8 mouse cellular contexts compared by ENCODE assay signal in the genomic region with DNA sequence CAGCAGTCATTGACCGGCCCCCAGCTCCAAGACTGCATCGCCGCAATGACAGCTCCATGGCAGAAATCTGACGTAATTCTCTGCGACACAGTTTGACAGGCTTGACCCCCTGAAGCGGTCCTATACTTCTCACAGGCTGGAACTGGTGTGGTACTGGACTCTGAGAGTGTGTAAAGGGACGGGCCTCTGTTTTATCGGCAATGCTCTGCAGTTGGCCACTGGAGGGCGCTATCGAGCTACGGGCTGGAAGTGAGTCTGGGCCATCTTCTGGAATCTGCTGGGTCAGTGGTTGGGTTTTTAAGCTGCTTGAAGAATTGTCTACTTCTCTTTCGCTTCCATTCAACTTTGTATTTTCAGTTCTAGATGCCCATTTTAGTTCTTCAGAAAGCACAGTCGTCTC. TPM values are rescaled to one million over a fixed set of nuclear protein-coding genes. Genes with fewer than 3 reads are reported as not detected.
A peak's percentile ranks its signal among the peaks of the same experiment; 100 is the strongest.
DNase-seq lines count a peak whose midpoint lies in the region; ATAC-seq lines count a peak whose summit lies in the region.

No protein-coding gene starts in this region.

- intact Hi-C loops in heart, postnatal 25 days (cut with DNase I), result loop anchor here (1.0 to 2.0 kb wide), 3 partner anchors 101 to 301 kb away; no protein-coding TSS in a partner anchor

- peak; percentile 46; the same call in 1 of the 2 replicates for ATAC-seq in erythroid progenitor cell, adult 5-6 weeks (replicated peaks; ENCODE audit: low FRiP score, poor library complexity, severe bottlenecking)

- peak; percentile 62 for DNase-seq in MEL-GATA-1-ER (ENCODE audit: extremely low read depth, low read depth)
- DNase-seq in c-Kit-negative CD71-positive TER-119-positive erythroid progenitor cells, embryonic 14.5 days (ENCODE audit: low read depth, low spot score), result peak; percentile 52
- DNase-seq in heart, postnatal 25 days (ENCODE audit: low spot score), result peak; percentile 38
- peak; percentile 17 to 64 for DNase-seq in layer of hippocampus, adult 8-10 months (ENCODE audit: low spot score in 2 of 2)
- peak; percentile 92 for DNase-seq in lung, postnatal 14 days
- peak; percentile 15 to 20 for DNase-seq in right cerebral cortex, postnatal 36 days (ENCODE audit: low spot score in 2 of 2)
- DNase-seq in urinary bladder, postnatal 25 days (ENCODE audit: low spot score), result peak; percentile 94

RNA-seq across cellular contexts. Expression of a gene that starts 12.3 kb away (rescaled TPM):
- total RNA-seq in erythroid progenitor cell, adult 5-6 weeks (2015; ENCODE audit: low replicate concordance), result not detected in 2 replicates
- total RNA-seq in erythroid progenitor cell, adult 5-6 weeks (2017; ENCODE audit: low replicate concordance), result 0.30 and 1.9 TPM in 2 replicates
- 10 to 100 TPM; 20.7 to 21.9 TPM for total RNA-seq in heart, postnatal 25 days (2021)
- 10 to 100 TPM; 17.6 to 22.4 (median 19.1) TPM for total RNA-seq in layer of hippocampus, adult 8-10 months (2022)

Comparison
In these comparisons a context has a peak if more than half of its experiments do, and no peak if none do; other contexts are left out.
1. Peak in every context shown above with its lines: DNase-seq and ATAC-seq.
2. DNase-seq: peak in every context shown above with its lines; median percentile 94 in urinary bladder, postnatal 25 days; 92 in lung, postnatal 14 days; 62 in MEL-GATA-1-ER; 52 in c-Kit-negative CD71-positive TER-119-positive erythroid progenitor cells, embryonic 14.5 days; 40 in layer of hippocampus, adult 8-10 months; 38 in heart, postnatal 25 days; 18 in right cerebral cortex, postnatal 36 days.
3. RNA of a gene that starts 12.3 kb away (total RNA-seq): 20.7 to 21.9 TPM in heart, postnatal 25 days and 17.6 to 22.4 TPM in layer of hippocampus, adult 8-10 months; 0.30 to 1.9 TPM in erythroid progenitor cell, adult 5-6 weeks; every median in the first group is over 4 times any median in the second.